Mouse (Mus musculus) neural tube, embryonic 14.5 days (tissue): ENCODE data around the gene Nt5c2. TPM values are rescaled to one million over a fixed set of nuclear protein-coding genes. Genes with fewer than 3 reads are reported as not detected.

Source experiments
- ATAC-seq: fragments of 200-750 bp; cut with Nextera tagmentation; 2 replicates; pipeline ENCODE4 v1.8.0; 2017; ENCODE audit warnings: low read depth, mild to moderate bottlenecking, moderate TSS enrichment, moderate library complexity
- H3K27ac ChIP-seq: fragments of 300-500 bp; sonication (generic); 2 replicates; pipeline ENCODE4 v1.5.1; 2014; ENCODE audit warnings: low read depth, mild to moderate bottlenecking, control low read depth, low read length, moderate library complexity, mixed read lengths
- H3K27me3 ChIP-seq: fragments of 300-500 bp; sonication (generic); 2 replicates; pipeline ENCODE4 v1.6.1; 2014; ENCODE audit warnings: low read length; ENCODE audit not compliant: control insufficient read depth, insufficient read depth
- H3K36me3 ChIP-seq: fragments of 300-500 bp; sonication (generic); 2 replicates; pipeline ENCODE4 v1.6.1; 2014; ENCODE audit warnings: low read length, mixed read lengths; ENCODE audit not compliant: control insufficient read depth, insufficient read depth
- H3K4me1 ChIP-seq: fragments of 300-500 bp; sonication (generic); 2 replicates; pipeline ENCODE4 v1.6.1; 2014; ENCODE audit warnings: low read length; ENCODE audit not compliant: control insufficient read depth, insufficient read depth
- H3K4me2 ChIP-seq: fragments of 300-500 bp; sonication (generic); 2 replicates; pipeline ENCODE4 v1.6.1; 2014; ENCODE audit warnings: mild to moderate bottlenecking, low read depth, low read length, control low read depth
- H3K4me3 ChIP-seq: fragments of 300-500 bp; sonication (generic); 2 replicates; pipeline ENCODE4 v1.5.1; 2014; ENCODE audit warnings: low read depth, low read length, control low read depth, mixed read lengths
- H3K9ac ChIP-seq: fragments of 300-500 bp; sonication (generic); replicated peaks from 2 replicates; pipeline ENCODE4 v1.6.1; 2014; ENCODE audit warnings: low read depth, mild to moderate bottlenecking, control low read depth, low read length, mixed read lengths
- H3K9me3 ChIP-seq: fragments of 300-500 bp; sonication (generic); 2 replicates; pipeline ENCODE4 v1.6.1; 2016; ENCODE audit warnings: low read length; ENCODE audit not compliant: control insufficient read depth
- WGBS: fragments of 180-500 bp; shearing (Covaris S2); extraction: QIAGEN DNeasy Blood & Tissue Kit; methylation state at CpG from one replicate; pipeline ENCODE4 v1.1.7; 2014; 5-methylcytosine and 5-hydroxymethylcytosine counted together
- polyA plus RNA-seq: library from polyadenylated mRNA; unstranded; fragments of >200 nt; fragmentation: Nextera tagmentation; extraction: Ambion mirVana; gene quantifications from 2 replicates; pipeline ENCODE4 v1.2.1, GENCODE M21; 2014

Nt5c2 gene
- polyA plus RNA-seq, 1 experiment from 2014 or later: 80.3 TPM

- Histone ChIP-seq H3K27ac (no peak overlapping the region), H3K4me3 (no peak overlapping the region), H3K36me3 (peaks cover 58% of the 10 kb centered on the region), H3K4me2 (no peak overlapping the region), H3K4me1 (no peaks in the 10 kb centered on the region), H3K9ac (no peak overlapping the region), H3K9me3 (no peaks in the 10 kb centered on the region), H3K27me3 (no peaks in the 10 kb centered on the region)
- no peak for ATAC-seq
- 91% methylated on average over 8 of the region's 8 CpGs for WGBS
Observed at GRCm38 (mm10) chr19:46889666-46890065, 125.3 kb downstream of the Nt5c2 start.

GRCm38 (mm10) chr19:46887811-46888527 is 127.0 kb downstream of the Nt5c2 start:
- no peaks in the 10 kb centered on the region for H3K9me3 ChIP-seq
- H3K4me3 ChIP-seq: no peak overlapping the region
- no peaks in the 10 kb centered on the region for H3K27me3 ChIP-seq
- H3K9ac ChIP-seq: no peak overlapping the region
- ATAC-seq: no peak
- peaks cover 67% of the 10 kb centered on the region for H3K36me3 ChIP-seq
- H3K4me1 ChIP-seq: no peaks in the 10 kb centered on the region
- WGBS: 81% methylated on average over 14 of the region's 14 CpGs
- H3K4me2 ChIP-seq: no peak overlapping the region
- no peak overlapping the region for H3K27ac ChIP-seq

- WGBS: 93% methylated on average over 7 of the region's 7 CpGs
- Histone ChIP-seq H3K27ac (no peak overlapping the region), H3K27me3 (no peaks in the 10 kb centered on the region), H3K9me3 (no peaks in the 10 kb centered on the region), H3K4me2 (no peak overlapping the region), H3K9ac (no peak overlapping the region), H3K4me1 (no peaks in the 10 kb centered on the region), H3K36me3 (peaks cover 67% of the 10 kb centered on the region), H3K4me3 (no peak overlapping the region)
- ATAC-seq: no peak
Observed at GRCm38 (mm10) chr19:46886826-46887225, 128.1 kb downstream of the Nt5c2 start.

- WGBS: 82% methylated on average over 4 of the region's 4 CpGs
- H3K4me2 ChIP-seq: no peak overlapping the region
- no peaks in the 10 kb centered on the region for H3K9me3 ChIP-seq
- H3K27ac ChIP-seq: no peak overlapping the region
- no peaks in the 10 kb centered on the region for H3K4me1 ChIP-seq
- peaks cover 55% of the 10 kb centered on the region for H3K36me3 ChIP-seq
- H3K27me3 ChIP-seq: no peaks in the 10 kb centered on the region
- no peak overlapping the region for H3K9ac ChIP-seq
- no peak for ATAC-seq
- no peak overlapping the region for H3K4me3 ChIP-seq
Observed at GRCm38 (mm10) chr19:46885365-46885764, 129.6 kb downstream of the Nt5c2 start.

- H3K27me3 ChIP-seq: no peaks in the 10 kb centered on the region
- H3K4me1 ChIP-seq: no peaks in the 10 kb centered on the region
- WGBS: 100% methylated on average over 2 of the region's 2 CpGs
- no peak for ATAC-seq
- peaks cover 20% of the 10 kb centered on the region for H3K36me3 ChIP-seq
- no peak overlapping the region for H3K9ac ChIP-seq
- H3K27ac ChIP-seq: no peak overlapping the region
- H3K9me3 ChIP-seq: no peaks in the 10 kb centered on the region
- no peak overlapping the region for H3K4me2 ChIP-seq
- H3K4me3 ChIP-seq: no peak overlapping the region
Observed at GRCm38 (mm10) chr19:46879876-46880275, 135.1 kb downstream of the Nt5c2 start.

- Histone ChIP-seq H3K9ac (no peak overlapping the region), H3K4me3 (no peak overlapping the region), H3K4me1 (no peaks in the 10 kb centered on the region), H3K9me3 (no peaks in the 10 kb centered on the region), H3K27ac (no peak overlapping the region), H3K4me2 (no peak overlapping the region), H3K36me3 (peaks cover 7% of the 10 kb centered on the region), H3K27me3 (no peaks in the 10 kb centered on the region)
- WGBS: 56% methylated on average over 13 of the region's 13 CpGs
- no peak for ATAC-seq
Observed at GRCm38 (mm10) chr19:46878346-46878745, 136.6 kb downstream of the Nt5c2 start.

- WGBS: 91% methylated on average over 13 of the region's 13 CpGs
- no peak overlapping the region for H3K9ac ChIP-seq
- no peak for ATAC-seq
- H3K4me2 ChIP-seq: no peak overlapping the region
- no peaks in the 10 kb centered on the region for H3K27me3 ChIP-seq
- no peaks in the 10 kb centered on the region for H3K9me3 ChIP-seq
- H3K4me1 ChIP-seq: no peaks in the 10 kb centered on the region
- H3K4me3 ChIP-seq: no peak overlapping the region
- peaks cover 4% of the 10 kb centered on the region for H3K36me3 ChIP-seq
- no peak overlapping the region for H3K27ac ChIP-seq
Observed at GRCm38 (mm10) chr19:46877886-46878285, 137.1 kb downstream of the Nt5c2 start.

- Histone ChIP-seq H3K27me3 (no peaks in the 10 kb centered on the region), H3K27ac (no peak overlapping the region), H3K9me3 (no peaks in the 10 kb centered on the region), H3K36me3 (no peaks in the 10 kb centered on the region; the same call in 1 of the 2 replicates), H3K4me2 (no peak overlapping the region), H3K9ac (no peak overlapping the region), H3K4me1 (no peaks in the 10 kb centered on the region), H3K4me3 (no peak overlapping the region)
- peak; percentile 74; the same call in 1 of the 2 replicates for ATAC-seq
- WGBS: 42% methylated on average over 12 of the region's 12 CpGs
Observed at GRCm38 (mm10) chr19:46875790-46876189, 139.2 kb downstream of the Nt5c2 start.

- no peak for ATAC-seq
Observed at GRCm38 (mm10) chr19:46873924-46874323, 141.0 kb downstream of the Nt5c2 start.

More at GRCm38 (mm10) chr19:46873924-46874323, 141.0 kb downstream of the Nt5c2 start:
- H3K27ac ChIP-seq: no peak overlapping the region
- H3K9ac ChIP-seq: no peak overlapping the region
- 90% methylated on average over 3 of the region's 3 CpGs for WGBS
- H3K4me2 ChIP-seq: no peak overlapping the region
- H3K36me3 ChIP-seq: no peaks in the 10 kb centered on the region
- H3K9me3 ChIP-seq: no peaks in the 10 kb centered on the region
- no peaks in the 10 kb centered on the region for H3K27me3 ChIP-seq
- no peaks in the 10 kb centered on the region for H3K4me1 ChIP-seq
- H3K4me3 ChIP-seq: no peak overlapping the region
